Mouse (Mus musculus) liver, embryonic 14.5 days (tissue): ENCODE measurements around the gene Vegfa. TPM values are rescaled to one million over a fixed set of nuclear protein-coding genes. Genes with fewer than 3 reads are reported as not detected.

ENCODE experiments used
- ATAC-seq: fragments of 200-750 bp; cut with Nextera tagmentation; 2 replicates; pipeline ENCODE4 v1.8.0; 2017; ENCODE audit warnings: moderate number of reproducible peaks, mild to moderate bottlenecking, moderate library complexity; ENCODE audit not compliant: insufficient read depth
- DNase-seq, 3 experiments: peaks; one replicate each; pipeline ENCODE4 v3.0.0-alpha.2; 2012 to 2013; ENCODE audit warnings: low read depth in 3 of 3, low spot score in 3 of 3
- H3K27ac ChIP-seq: fragments of 300-500 bp; sonication (generic); 2 replicates; pipeline ENCODE4 v1.5.1; 2014; ENCODE audit warnings: moderate library complexity, mild to moderate bottlenecking, control low read depth, inconsistent platforms
- H3K27me3 ChIP-seq: fragments of 300-500 bp; sonication (generic); 2 replicates; pipeline ENCODE4 v1.6.1; 2014; ENCODE audit warnings: mild to moderate bottlenecking, low read length, moderate library complexity; ENCODE audit not compliant: control insufficient read depth, insufficient read depth
- H3K36me3 ChIP-seq: fragments of 300-500 bp; sonication (generic); replicated peaks from 2 replicates; pipeline ENCODE4 v1.6.1; 2014; ENCODE audit warnings: low read depth; ENCODE audit not compliant: control insufficient read depth, insufficient read depth
- H3K4me1 ChIP-seq, 2 experiments: fragments of 200-500 bp in 1 of 2; fragments of 300-500 bp in 1 of 2; sonication (generic) in 1 of 2; replicated peaks; 2 replicates each; pipeline ENCODE4 v1.6.1; 2012 to 2014; ENCODE audit warnings: antibody characterized with exemption in 1 of 2, inconsistent platforms in 1 of 2, low read length in 1 of 2; ENCODE audit not compliant: control insufficient read depth in 2 of 2, insufficient read depth in 2 of 2
- H3K4me2 ChIP-seq: fragments of 300-500 bp; sonication (generic); 2 replicates; pipeline ENCODE4 v1.6.1; 2014; ENCODE audit warnings: low read depth, mild to moderate bottlenecking, control low read depth, moderate library complexity
- H3K4me3 ChIP-seq, 2 experiments: fragments of 200-500 bp in 1 of 2; fragments of 300-500 bp in 1 of 2; sonication (generic) in 1 of 2; 2 replicates each; pipeline ENCODE4 v1.5.1; 2012 to 2014; ENCODE audit warnings: low read depth in 2 of 2, low read length in 2 of 2, mild to moderate bottlenecking in 2 of 2, control low read depth in 1 of 2, inconsistent platforms in 1 of 2, moderate library complexity in 1 of 2; ENCODE audit not compliant: insufficient read depth in 1 of 2
- H3K9ac ChIP-seq: fragments of 300-500 bp; sonication (generic); replicated peaks from 2 replicates; pipeline ENCODE4 v1.6.1; 2014; ENCODE audit warnings: mild to moderate bottlenecking, control low read depth, moderate library complexity
- H3K9me3 ChIP-seq: fragments of 300-500 bp; sonication (generic); 2 replicates; pipeline ENCODE4 v1.6.1; 2016; ENCODE audit warnings: low read length, mixed read lengths; ENCODE audit not compliant: control insufficient read depth
- CTCF ChIP-seq: IDR thresholded peaks from 2 replicates; pipeline ENCODE4 v1.5.1; 2016; ENCODE audit warnings: antibody characterized with exemption, low read depth, control low read depth
- EP300 ChIP-seq: IDR thresholded peaks from 2 replicates; pipeline ENCODE4 v1.6.1; 2016; ENCODE audit warnings: antibody characterized with exemption, low read depth
- WGBS: fragments of 180-500 bp; shearing (Covaris S2); extraction: QIAGEN DNeasy Blood & Tissue Kit; methylation state at CpG from one replicate; pipeline ENCODE4 v1.1.7; 2014; ENCODE audit not compliant: insufficient replicate concordance; 5-methylcytosine and 5-hydroxymethylcytosine counted together
- polyA plus RNA-seq, 2 experiments: library from polyadenylated mRNA; depleted of rRNA in 1 of 2; stranded (reverse) in 1 of 2; unstranded in 1 of 2; fragments of >200 nt; fragmentation: Nextera tagmentation in 1 of 2; extraction: Ambion mirVana in 1 of 2; gene quantifications; 2 replicates each; pipeline versions ENCODE4 v1.2.1 to v1.2.3; 2012 to 2014

The Vegfa gene
- polyA plus RNA-seq, 2 experiments: 1.2 to 33.9 TPM

- no peaks in the 10 kb centered on the region for H3K36me3 ChIP-seq
- peak overlapping the region; percentile 44 for H3K4me2 ChIP-seq
- no peak for TF ChIP-seq EP300
- TF ChIP-seq CTCF: no peak
- no peaks in the 10 kb centered on the region for H3K9me3 ChIP-seq
- peaks cover 0 to 13% of the 10 kb centered on the region in 2 experiments; a peak in 2 of 4 replicates for H3K4me1 ChIP-seq
- H3K27me3 ChIP-seq: no peaks in the 10 kb centered on the region
- peak; percentile 78 for ATAC-seq
- no peak overlapping the region for H3K4me3 ChIP-seq
- peak; percentile 54 to 64 (median 54) for DNase-seq
- no peak overlapping the region for H3K9ac ChIP-seq
- no peak overlapping the region for H3K27ac ChIP-seq
- 2% methylated on average over 23 of the region's 23 CpGs for WGBS
Observed at GRCm38 (mm10) chr17:46073730-46074301, 41.6 kb upstream of the Vegfa start.

- no peaks in the 10 kb centered on the region for H3K36me3 ChIP-seq
- no peak overlapping the region for H3K9ac ChIP-seq
- WGBS: 71% methylated on average over 3 of the region's 3 CpGs
- ATAC-seq (no peak), DNase-seq (no peak)
- no peak overlapping the region for H3K27ac ChIP-seq
- TF ChIP-seq CTCF (no peak), EP300 (no peak)
- no peak overlapping the region for H3K4me2 ChIP-seq
- peaks cover 0 to 13% of the 10 kb centered on the region in 2 experiments; a peak in 2 of 4 replicates for H3K4me1 ChIP-seq
- no peak overlapping the region for H3K4me3 ChIP-seq
- H3K9me3 ChIP-seq: no peaks in the 10 kb centered on the region
- H3K27me3 ChIP-seq: no peaks in the 10 kb centered on the region
Observed at GRCm38 (mm10) chr17:46071531-46071930, 39.4 kb upstream of the Vegfa start.

- no peak for DNase-seq
- no peak overlapping the region for H3K9ac ChIP-seq
Observed at GRCm38 (mm10) chr17:46070046-46070445, 37.9 kb upstream of the Vegfa start.

GRCm38 (mm10) chr17:46063974-46064312 is 31.8 kb upstream of the Vegfa start:
- DNase-seq (no peak), ATAC-seq (no peak)
- no peak overlapping the region for H3K4me3 ChIP-seq
- H3K9ac ChIP-seq: no peak overlapping the region
- no peaks in the 10 kb centered on the region for H3K36me3 ChIP-seq
- H3K4me2 ChIP-seq: no peak overlapping the region
- 58% methylated on average over 6 of the region's 6 CpGs for WGBS
- no peaks in the 10 kb centered on the region for H3K27me3 ChIP-seq
- H3K4me1 ChIP-seq: no peaks in the 10 kb centered on the region
- H3K9me3 ChIP-seq: no peaks in the 10 kb centered on the region
- no peak overlapping the region for H3K27ac ChIP-seq
- no peak for TF ChIP-seq CTCF

More at GRCm38 (mm10) chr17:46070046-46070445, 37.9 kb upstream of the Vegfa start:
- TF ChIP-seq CTCF (no peak), EP300 (no peak)
- Histone ChIP-seq H3K27me3 (no peaks in the 10 kb centered on the region), H3K4me3 (no peak overlapping the region), H3K4me1 (peaks cover 0 to 13% of the 10 kb centered on the region in 2 experiments; a peak in 2 of 4 replicates), H3K9me3 (no peaks in the 10 kb centered on the region), H3K36me3 (no peaks in the 10 kb centered on the region), H3K4me2 (no peak overlapping the region), H3K27ac (no peak overlapping the region)
- no peak for ATAC-seq
- WGBS: 58% methylated on average over 9 of the region's 9 CpGs

- TF ChIP-seq EP300 (no peak), CTCF (no peak)
- ATAC-seq: peak; percentile 41; the same call in 1 of the 2 replicates
- Histone ChIP-seq H3K4me1 (no peaks in the 10 kb centered on the region), H3K27ac (no peak overlapping the region), H3K9me3 (no peaks in the 10 kb centered on the region), H3K27me3 (no peaks in the 10 kb centered on the region), H3K9ac (no peak overlapping the region), H3K4me3 (no peak overlapping the region), H3K4me2 (no peak overlapping the region), H3K36me3 (no peaks in the 10 kb centered on the region)
- 28% methylated on average over 10 of the region's 10 CpGs for WGBS
- DNase-seq: no peak
Observed at GRCm38 (mm10) chr17:46063283-46063973, 31.3 kb upstream of the Vegfa start.
